Mouse (Mus musculus): ENCODE data around the gene Olfr437. TPM values are rescaled to one million over a fixed set of nuclear protein-coding genes. Genes with fewer than 3 reads are reported as not detected.
A peak's percentile ranks its signal among the peaks of the same experiment; 100 is the strongest.
"Not testable (repeated sequence)": the region's sequence is repeated elsewhere in the genome, so short reads cannot be mapped to it uniquely, and the experiment has no call there.

Gene Olfr437
- not detected in 2 replicates for polyA plus RNA-seq (2015; fragmentation: Nextera tagmentation; extraction: Ambion mirVana)

- H3K9me3 ChIP-seq (replicated peaks): no peaks in the 10 kb centered on the region
- 61% methylated on average over 3 of the region's 3 CpGs for WGBS
- H3K4me3 ChIP-seq: no peak within 1 kb of the TSS
- H3K9ac ChIP-seq: no peak within 1 kb of the TSS
- no peaks in the 10 kb centered on the region for H3K4me1 ChIP-seq
- H3K4me2 ChIP-seq: no peak within 1 kb of the TSS
- no peak for ATAC-seq
- H3K27me3 ChIP-seq: no peaks in the 10 kb centered on the region
- H3K36me3 ChIP-seq (ENCODE audit: poor library complexity, severe bottlenecking): no peaks in the 10 kb centered on the region
- H3K27ac ChIP-seq: no peak within 1 kb of the TSS
Observed at GRCm38 (mm10) chr6:43162982-43163381, at the start of gene Olfr437. TSS of gene Olfr437 (plus strand) at chr6:43163282.

DNA sequence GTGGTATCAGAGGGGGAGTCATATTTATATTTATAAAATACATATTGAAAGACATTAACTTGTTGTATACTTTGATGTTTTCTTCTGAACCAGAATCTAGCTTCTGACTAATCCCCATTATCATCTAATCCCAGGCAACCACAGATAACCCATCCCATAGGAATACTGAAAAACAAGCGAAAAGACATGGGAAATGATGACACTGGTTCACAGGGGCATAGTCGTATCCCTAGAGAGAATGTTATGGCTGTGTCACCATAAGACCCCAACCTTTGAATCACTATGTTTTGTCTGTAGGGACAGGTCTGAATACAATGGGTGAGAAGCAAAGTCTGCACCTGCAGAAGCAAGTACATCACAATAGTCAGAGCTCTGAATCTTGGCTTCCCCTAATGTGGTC is 16.8 kb upstream of the Olfr437 start, which contains the start of gene Olfr237-ps1:
TSS of gene Olfr237-ps1 (plus strand) at position 301 of the 400 bp plus-strand sequence.
- H3K27ac ChIP-seq; ATAC-seq; H3K4me1 ChIP-seq; H3K9ac ChIP-seq; H3K4me3 ChIP-seq; H3K36me3 ChIP-seq (ENCODE audit: poor library complexity, severe bottlenecking); H3K9me3 ChIP-seq (replicated peaks); H3K4me2 ChIP-seq; H3K27me3 ChIP-seq: not testable (repeated sequence)
- 87% methylated on average over 2 of the region's 2 CpGs for WGBS

GRCm38 (mm10) chr6:43159502-43159901 is 3.6 kb upstream of the Olfr437 start:
- H3K27me3 ChIP-seq: no peaks in the 10 kb centered on the region
- H3K27ac ChIP-seq: no peak overlapping the region
- no peaks in the 10 kb centered on the region for H3K9me3 ChIP-seq (replicated peaks)
- 45% methylated on average over 1 of the region's 1 CpGs for WGBS
- no peak overlapping the region for H3K4me2 ChIP-seq
- no peaks in the 10 kb centered on the region for H3K36me3 ChIP-seq (ENCODE audit: poor library complexity, severe bottlenecking)
- H3K4me3 ChIP-seq: no peak overlapping the region
- ATAC-seq: peak; percentile 41; the same call in 1 of the 2 replicates
- H3K4me1 ChIP-seq: no peaks in the 10 kb centered on the region
- no peak overlapping the region for H3K9ac ChIP-seq

DNA sequence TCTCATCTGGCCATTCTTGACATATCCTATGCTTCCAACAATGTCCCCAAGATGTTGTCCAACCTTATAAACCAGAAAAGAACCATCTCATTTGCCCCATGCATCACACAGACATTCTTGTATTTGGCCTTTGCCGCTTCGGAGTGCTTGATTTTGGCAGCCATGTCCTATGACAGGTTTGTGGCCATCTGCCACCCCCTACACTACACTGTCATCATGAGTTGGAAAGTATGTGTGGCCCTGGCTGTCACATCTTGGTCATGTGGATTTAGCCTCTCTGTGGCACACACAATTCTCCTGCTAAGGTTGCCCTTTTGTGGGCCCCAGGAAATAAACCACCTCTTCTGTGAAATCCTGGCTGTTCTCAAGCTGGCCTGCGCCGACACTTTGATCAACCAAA is 4.2 kb downstream of the Olfr437 start:
- no peak for ATAC-seq
- Histone ChIP-seq H3K27ac (no peak overlapping the region), H3K27me3 (no peaks in the 10 kb centered on the region), H3K9ac (no peak overlapping the region), H3K4me1 (no peaks in the 10 kb centered on the region), H3K4me3 (no peak overlapping the region), H3K4me2 (no peak overlapping the region), H3K9me3 (replicated peaks) (no peaks in the 10 kb centered on the region), H3K36me3 (ENCODE audit: poor library complexity, severe bottlenecking) (no peaks in the 10 kb centered on the region)
- 96% methylated on average over 4 of the region's 4 CpGs for WGBS

DNA sequence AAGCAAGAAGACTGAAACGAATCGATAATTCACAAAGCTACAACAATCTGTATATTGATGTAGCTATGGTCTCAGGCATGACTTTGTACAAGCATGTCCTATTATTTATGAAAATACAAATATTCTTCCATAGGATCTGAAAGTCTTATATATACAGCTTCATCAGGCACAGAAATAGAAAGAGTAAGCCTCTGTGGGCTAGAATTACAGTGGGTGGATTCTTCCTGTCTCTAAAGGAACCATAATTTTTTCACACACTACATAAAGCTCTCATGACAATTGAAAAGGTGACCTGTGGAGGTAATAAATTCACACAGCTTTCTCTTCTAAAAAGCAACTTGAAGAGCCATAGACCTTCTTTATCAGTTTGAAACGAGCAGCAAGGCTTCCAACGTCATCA is 8.8 kb downstream of the Olfr437 start, which contains the start of gene Olfr13:
TSS of gene Olfr13 (plus strand) at position 301 of the 400 bp plus-strand sequence.
- 80% methylated on average over 4 of the region's 4 CpGs for WGBS
- no peak within 1 kb of the TSS for H3K9ac ChIP-seq
- ATAC-seq: no peak
- H3K4me3 ChIP-seq: no peak within 1 kb of the TSS
- no peak within 1 kb of the TSS for H3K27ac ChIP-seq
- no peaks in the 10 kb centered on the region for H3K36me3 ChIP-seq (ENCODE audit: poor library complexity, severe bottlenecking)
- H3K4me2 ChIP-seq: no peak within 1 kb of the TSS
- no peaks in the 10 kb centered on the region for H3K9me3 ChIP-seq (replicated peaks)
- H3K27me3 ChIP-seq: no peaks in the 10 kb centered on the region
- no peaks in the 10 kb centered on the region for H3K4me1 ChIP-seq

DNA sequence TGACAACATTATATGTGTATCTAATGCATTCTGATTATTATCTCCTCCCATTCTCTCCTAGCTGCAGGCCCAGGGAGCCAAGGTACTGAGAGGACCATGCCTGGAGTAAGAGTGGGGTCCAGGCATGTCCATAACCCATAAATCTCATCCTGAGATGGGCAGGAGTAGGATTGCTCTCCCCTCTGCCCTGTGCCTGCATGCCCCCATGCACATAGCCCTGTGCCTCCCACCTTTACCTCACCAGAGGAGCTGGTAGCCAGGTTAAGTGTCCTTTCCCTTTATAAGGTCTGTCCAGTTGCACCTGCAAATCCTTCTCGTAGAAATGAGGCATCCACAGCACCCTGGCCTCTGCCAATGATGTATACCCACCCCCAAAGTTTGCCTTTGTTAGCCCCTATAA is 15.0 kb downstream of the Olfr437 start:
- Histone ChIP-seq H3K36me3 (ENCODE audit: poor library complexity, severe bottlenecking) (no peaks in the 10 kb centered on the region), H3K9ac (no peak overlapping the region), H3K27me3 (no peaks in the 10 kb centered on the region), H3K4me1 (peaks cover 6% of the 10 kb centered on the region; the same call in 1 of the 2 replicates), H3K4me3 (no peak overlapping the region), H3K27ac (no peak overlapping the region), H3K9me3 (replicated peaks) (no peaks in the 10 kb centered on the region), H3K4me2 (no peak overlapping the region)
- 94% methylated on average over 1 of the region's 1 CpGs for WGBS
- peak; percentile 33; the same call in 1 of the 2 replicates for ATAC-seq

GRCm38 (mm10) chr6:43178584-43179501 is 15.8 kb downstream of the Olfr437 start:
- Histone ChIP-seq H3K9me3 (replicated peaks) (no peaks in the 10 kb centered on the region), H3K9ac (no peak overlapping the region), H3K4me1 (peaks cover 6% of the 10 kb centered on the region; the same call in 1 of the 2 replicates), H3K27me3 (no peaks in the 10 kb centered on the region), H3K36me3 (ENCODE audit: poor library complexity, severe bottlenecking) (no peaks in the 10 kb centered on the region), H3K4me2 (no peak overlapping the region), H3K27ac (no peak overlapping the region), H3K4me3 (no peak overlapping the region)
- ATAC-seq: peak; percentile 76
- 51% methylated on average over 6 of the region's 6 CpGs for WGBS

DNA sequence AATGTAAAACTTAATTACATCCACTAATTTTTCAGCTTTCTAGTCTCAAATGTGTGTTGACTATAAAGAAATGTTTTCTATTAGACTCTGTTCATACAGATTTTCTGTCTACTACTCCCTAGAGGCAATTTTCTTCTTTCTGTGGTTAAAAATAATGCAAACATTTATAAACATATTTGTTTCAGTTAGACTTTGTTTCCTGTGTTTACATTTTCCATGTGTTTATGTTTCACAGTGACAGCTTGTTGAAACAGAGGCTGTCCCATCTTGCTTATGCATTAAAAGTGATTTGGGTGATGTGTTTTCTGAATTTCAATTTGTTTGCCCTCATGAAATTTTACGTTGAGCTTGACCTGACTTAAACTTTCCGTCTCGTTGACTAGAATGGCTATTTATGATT is 27.9 kb downstream of the Olfr437 start:
- H3K36me3 ChIP-seq (ENCODE audit: poor library complexity, severe bottlenecking): no peaks in the 10 kb centered on the region
- H3K4me3 ChIP-seq: no peak overlapping the region
- H3K4me2 ChIP-seq: no peak overlapping the region
- no peak overlapping the region for H3K27ac ChIP-seq
- H3K9ac ChIP-seq: no peak overlapping the region
- no peak for ATAC-seq
- H3K9me3 ChIP-seq (replicated peaks): no peaks in the 10 kb centered on the region
- WGBS: 85% methylated on average over 3 of the region's 3 CpGs
- H3K27me3 ChIP-seq: no peaks in the 10 kb centered on the region
- no peaks in the 10 kb centered on the region for H3K4me1 ChIP-seq

- no peak within 1 kb of the TSS for H3K27ac ChIP-seq
- ATAC-seq: no peak
- H3K27me3 ChIP-seq: no peaks in the 10 kb centered on the region
- no peaks in the 10 kb centered on the region for H3K9me3 ChIP-seq (replicated peaks)
- H3K9ac ChIP-seq: no peak within 1 kb of the TSS
- H3K36me3 ChIP-seq (ENCODE audit: poor library complexity, severe bottlenecking): no peaks in the 10 kb centered on the region
- no peak within 1 kb of the TSS for H3K4me2 ChIP-seq
- H3K4me1 ChIP-seq: no peaks in the 10 kb centered on the region
- H3K4me3 ChIP-seq: no peak within 1 kb of the TSS
Observed at GRCm38 (mm10) chr6:43196781-43197180, 33.7 kb downstream of the Olfr437 start, which contains the start of gene Olfr435. TSS of gene Olfr435 (plus strand) at chr6:43197146.

DNA sequence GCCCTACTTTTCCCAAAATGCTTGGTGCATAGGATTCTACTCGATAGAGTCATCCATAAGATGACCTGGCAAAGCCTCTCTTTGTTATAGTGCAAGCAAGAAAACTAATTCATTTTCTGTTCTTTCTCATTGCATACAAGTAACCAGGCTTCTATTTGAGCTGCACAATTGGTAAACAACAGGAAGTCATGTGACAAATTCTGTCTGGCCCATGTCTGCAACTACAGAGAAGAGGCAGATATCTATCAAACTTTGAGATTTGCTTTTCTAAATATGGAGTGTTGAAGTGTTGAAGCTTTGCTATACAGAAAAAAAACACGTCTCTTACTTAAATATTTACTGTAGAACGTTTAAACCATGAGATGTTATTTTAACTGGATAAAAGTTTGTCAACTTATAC is 35.0 kb downstream of the Olfr437 start:
- WGBS: 77% methylated on average over 3 of the region's 3 CpGs
- H3K4me3 ChIP-seq: no peak overlapping the region
- ATAC-seq: no peak
- H3K9me3 ChIP-seq (replicated peaks): no peaks in the 10 kb centered on the region
- H3K27me3 ChIP-seq: no peaks in the 10 kb centered on the region
- H3K27ac ChIP-seq: no peak overlapping the region
- no peaks in the 10 kb centered on the region for H3K36me3 ChIP-seq (ENCODE audit: poor library complexity, severe bottlenecking)
- no peak overlapping the region for H3K9ac ChIP-seq
- H3K4me2 ChIP-seq: no peak overlapping the region
- no peaks in the 10 kb centered on the region for H3K4me1 ChIP-seq

DNA sequence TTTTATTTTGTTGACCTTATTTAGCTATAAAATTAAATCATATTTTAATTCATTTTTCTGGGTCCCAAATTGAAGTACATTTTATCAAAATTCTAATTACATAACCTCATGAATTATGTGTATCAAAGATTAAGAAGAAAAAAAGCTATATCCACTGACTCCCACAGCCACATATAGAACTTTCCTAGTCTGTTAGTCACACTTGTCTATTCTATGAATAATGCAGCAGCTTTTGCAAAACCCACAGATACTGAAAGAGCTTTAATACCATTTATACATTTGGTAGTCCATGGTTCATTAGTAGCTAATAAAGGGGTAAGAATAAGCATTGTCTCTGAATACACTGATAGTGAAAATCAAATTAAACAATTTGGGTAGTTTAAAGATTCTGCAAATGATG is 39.7 kb downstream of the Olfr437 start:
- Histone ChIP-seq H3K27me3 (no peaks in the 10 kb centered on the region), H3K36me3 (ENCODE audit: poor library complexity, severe bottlenecking) (no peaks in the 10 kb centered on the region), H3K4me1 (no peaks in the 10 kb centered on the region), H3K9me3 (replicated peaks) (no peaks in the 10 kb centered on the region), H3K4me2 (no peak overlapping the region), H3K9ac (no peak overlapping the region), H3K27ac (no peak overlapping the region), H3K4me3 (no peak overlapping the region)
- ATAC-seq: no peak

DNA sequence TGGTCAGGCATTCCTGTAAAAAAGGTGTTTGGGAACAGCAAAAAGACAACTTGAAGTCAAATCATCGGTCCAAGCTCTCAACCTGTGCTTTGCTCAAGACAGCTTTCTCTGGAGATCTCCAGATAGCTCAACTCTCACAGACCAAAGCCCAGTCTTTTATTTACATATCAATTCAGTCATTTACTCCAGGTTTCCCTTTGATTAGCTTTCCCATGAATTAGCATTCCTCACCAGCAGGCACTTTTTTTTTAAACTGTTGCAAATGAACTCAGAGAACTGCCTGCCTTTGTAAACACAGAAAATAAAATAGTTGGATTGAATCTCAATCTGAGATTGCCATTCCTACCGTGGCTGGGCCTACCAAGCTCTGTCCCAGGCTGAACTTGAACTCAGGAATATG is 42.3 kb downstream of the Olfr437 start:
- 34% methylated on average over 2 of the region's 2 CpGs for WGBS
- H3K36me3 ChIP-seq (ENCODE audit: poor library complexity, severe bottlenecking): no peaks in the 10 kb centered on the region

More for the DNA sequence above, 42.3 kb downstream of the Olfr437 start:
- Histone ChIP-seq H3K4me2 (no peak overlapping the region), H3K4me1 (no peaks in the 10 kb centered on the region), H3K27ac (no peak overlapping the region), H3K27me3 (no peaks in the 10 kb centered on the region), H3K4me3 (no peak overlapping the region), H3K9ac (no peak overlapping the region), H3K9me3 (replicated peaks) (no peaks in the 10 kb centered on the region)
- no peak for ATAC-seq

All from forebrain, embryonic 13.5 days (tissue).